In genomic region chr6:97557147-97557546, GRCm38 (mm10) we compare ENCODE assay signal across 16 mouse cellular contexts.
DNase-seq lines count a peak whose midpoint lies in the region; ATAC-seq lines count a peak whose summit lies in the region.
"Had no signal": no experiment of that assay in that cellular context is flagged by ENCODE, and none has a peak within 500 bp of the region (broad histone marks: within the 10 kb centered on the region; RNA-seq: fewer than 3 reads in every experiment).

No protein-coding gene starts in this region.

- H3K27me3 ChIP-seq in forebrain, embryonic 14.5 days (replicated peaks; ENCODE audit: control insufficient read depth, insufficient read depth, low read length): no peaks in the 10 kb centered on the region
- no peaks in the 10 kb centered on the region for H3K27me3 ChIP-seq in forebrain, embryonic 10.5 days (ENCODE audit: poor library complexity, severe bottlenecking)
- no peaks in the 10 kb centered on the region for H3K27me3 ChIP-seq in neural tube, embryonic 14.5 days (ENCODE audit: control insufficient read depth, insufficient read depth, low read length)
- H3K27me3 ChIP-seq in neural tube, embryonic 15.5 days (replicated peaks): no peaks in the 10 kb centered on the region
- H3K27me3 ChIP-seq in forebrain, embryonic 16.5 days (replicated peaks; ENCODE audit: control insufficient read depth, insufficient read depth, low read length): no peaks in the 10 kb centered on the region
- no peaks in the 10 kb centered on the region for H3K27me3 ChIP-seq in liver, embryonic 12.5 days (replicated peaks)
- no peaks in the 10 kb centered on the region for H3K27me3 ChIP-seq in kidney, embryonic 15.5 days
- H3K27me3 ChIP-seq: embryonic facial prominence, embryonic 12.5 days; midbrain, embryonic 13.5 days had no signal

- peak; percentile 54; the same call in 1 of the 2 replicates for ATAC-seq in forebrain, embryonic 14.5 days
- ATAC-seq in neural tube, embryonic 14.5 days (ENCODE audit: low read depth): no peak
- no peak for ATAC-seq in neural tube, embryonic 15.5 days (ENCODE audit: low FRiP score)
- peak; percentile 55 for ATAC-seq in forebrain, embryonic 16.5 days
- no peak for ATAC-seq in liver, embryonic 12.5 days
- ATAC-seq in kidney, embryonic 15.5 days (replicated peaks; ENCODE audit: low FRiP score): no peak
- ATAC-seq: activated CD4-positive, CD25-positive, alpha-beta regulatory T cell, adult 4 months; midbrain, embryonic 13.5 days had no signal

- no peak overlapping the region for H3K4me3 ChIP-seq in forebrain, embryonic 14.5 days (ENCODE audit: low read depth, low read length)
- no peak overlapping the region for H3K4me3 ChIP-seq in forebrain, embryonic 10.5 days
- no peak overlapping the region for H3K4me3 ChIP-seq in neural tube, embryonic 14.5 days (ENCODE audit: low read depth, low read length)
- H3K4me3 ChIP-seq in neural tube, embryonic 15.5 days (replicated peaks): no peak overlapping the region
- no peak overlapping the region for H3K4me3 ChIP-seq in forebrain, embryonic 16.5 days (replicated peaks; ENCODE audit: low read length)
- no peak overlapping the region for H3K4me3 ChIP-seq in liver, embryonic 12.5 days
- no peak overlapping the region for H3K4me3 ChIP-seq in kidney, embryonic 15.5 days (replicated peaks)
- H3K4me3 ChIP-seq: embryonic facial prominence, embryonic 12.5 days; layer of hippocampus, adult 2 months; midbrain, embryonic 13.5 days had no signal

- H3K4me1 ChIP-seq in forebrain, embryonic 14.5 days (ENCODE audit: control insufficient read depth, insufficient read depth, low read length): peaks cover 32% of the 10 kb centered on the region
- peaks cover 26% of the 10 kb centered on the region for H3K4me1 ChIP-seq in forebrain, embryonic 10.5 days
- peaks cover 25% of the 10 kb centered on the region for H3K4me1 ChIP-seq in neural tube, embryonic 14.5 days (ENCODE audit: control insufficient read depth, insufficient read depth, low read length)
- peaks cover 49% of the 10 kb centered on the region for H3K4me1 ChIP-seq in neural tube, embryonic 15.5 days
- H3K4me1 ChIP-seq in forebrain, embryonic 16.5 days (replicated peaks; ENCODE audit: control insufficient read depth, insufficient read depth, low read length): peaks cover 41% of the 10 kb centered on the region
- no peaks in the 10 kb centered on the region for H3K4me1 ChIP-seq in liver, embryonic 12.5 days
- H3K4me1 ChIP-seq in kidney, embryonic 15.5 days: no peaks in the 10 kb centered on the region
- H3K4me1 ChIP-seq: embryonic facial prominence, embryonic 12.5 days had no signal

- DNase-seq in forebrain, embryonic 14.5 days (ENCODE audit: low spot score): peak; percentile 67
- DNase-seq in forebrain, embryonic 10.5 days (ENCODE audit: extremely low spot score, low spot score): no peak
- DNase-seq in kidney, adult 11 months: no peak
- DNase-seq: kidney, adult 9 months; liver; lung, adult 2 months; thymus, adult 2 months had no signal

- H3K36me3 ChIP-seq in forebrain, embryonic 14.5 days (ENCODE audit: control insufficient read depth, insufficient read depth, low read length): no peaks in the 10 kb centered on the region
- H3K36me3 ChIP-seq in forebrain, embryonic 10.5 days (replicated peaks): no peaks in the 10 kb centered on the region
- H3K36me3 ChIP-seq in neural tube, embryonic 14.5 days (ENCODE audit: control insufficient read depth, insufficient read depth, low read length): no peaks in the 10 kb centered on the region
- no peaks in the 10 kb centered on the region for H3K36me3 ChIP-seq in neural tube, embryonic 15.5 days
- H3K36me3 ChIP-seq in forebrain, embryonic 16.5 days (ENCODE audit: control insufficient read depth, insufficient read depth): no peaks in the 10 kb centered on the region
- no peaks in the 10 kb centered on the region for H3K36me3 ChIP-seq in liver, embryonic 12.5 days
- no peaks in the 10 kb centered on the region for H3K36me3 ChIP-seq in kidney, embryonic 15.5 days
- H3K36me3 ChIP-seq: embryonic facial prominence, embryonic 12.5 days; midbrain, embryonic 13.5 days had no signal

- H3K27ac ChIP-seq in forebrain, embryonic 14.5 days (ENCODE audit: low read depth, low read length): peak overlapping the region; percentile 45
- H3K27ac ChIP-seq in forebrain, embryonic 10.5 days: no peak overlapping the region
- peak overlapping the region; percentile 40; the same call in 1 of the 2 replicates for H3K27ac ChIP-seq in neural tube, embryonic 14.5 days (ENCODE audit: low read depth, low read length)
- H3K27ac ChIP-seq in neural tube, embryonic 15.5 days (replicated peaks): no peak overlapping the region; the same call in 1 of the 2 replicates
- peak overlapping the region; percentile 61 for H3K27ac ChIP-seq in forebrain, embryonic 16.5 days (ENCODE audit: low read length)
- no peak overlapping the region for H3K27ac ChIP-seq in liver, embryonic 12.5 days
- no peak overlapping the region for H3K27ac ChIP-seq in kidney, embryonic 15.5 days
- H3K27ac ChIP-seq: embryonic facial prominence, embryonic 12.5 days; layer of hippocampus, adult 2 months; midbrain, embryonic 13.5 days had no signal

- WGBS in forebrain, embryonic 14.5 days: 69% methylated on average over 8 of the region's 8 CpGs
- 88% methylated on average over 8 of the region's 8 CpGs for WGBS in forebrain, embryonic 10.5 days
- WGBS in neural tube, embryonic 14.5 days: 66% methylated on average over 8 of the region's 8 CpGs
- WGBS in neural tube, embryonic 15.5 days: 60% methylated on average over 8 of the region's 8 CpGs
- WGBS in forebrain, embryonic 16.5 days: 52% methylated on average over 8 of the region's 8 CpGs
- 74% methylated on average over 8 of the region's 8 CpGs for WGBS in liver, embryonic 12.5 days (ENCODE audit: insufficient replicate concordance)
- WGBS in kidney, embryonic 15.5 days: 83% methylated on average over 8 of the region's 8 CpGs

- H3K9ac ChIP-seq in forebrain, embryonic 14.5 days (ENCODE audit: low read length): no peak overlapping the region
- no peak overlapping the region for H3K9ac ChIP-seq in neural tube, embryonic 14.5 days (replicated peaks; ENCODE audit: low read depth, low read length)
- H3K9ac ChIP-seq in neural tube, embryonic 15.5 days (replicated peaks): no peak overlapping the region
- no peak overlapping the region for H3K9ac ChIP-seq in forebrain, embryonic 16.5 days (replicated peaks; ENCODE audit: low read depth, low read length)
- no peak overlapping the region for H3K9ac ChIP-seq in liver, embryonic 12.5 days
- no peak overlapping the region for H3K9ac ChIP-seq in kidney, embryonic 15.5 days
- H3K9ac ChIP-seq: embryonic facial prominence, embryonic 12.5 days; midbrain, embryonic 13.5 days had no signal

- H3K9me3 ChIP-seq in forebrain, embryonic 14.5 days (replicated peaks; ENCODE audit: control insufficient read depth, low read length): no peaks in the 10 kb centered on the region
- H3K9me3 ChIP-seq in forebrain, embryonic 10.5 days: no peaks in the 10 kb centered on the region
- no peaks in the 10 kb centered on the region for H3K9me3 ChIP-seq in neural tube, embryonic 14.5 days (ENCODE audit: control insufficient read depth, low read length)
- no peaks in the 10 kb centered on the region for H3K9me3 ChIP-seq in neural tube, embryonic 15.5 days (replicated peaks)
- no peaks in the 10 kb centered on the region for H3K9me3 ChIP-seq in forebrain, embryonic 16.5 days (ENCODE audit: control insufficient read depth, low read length)
- no peaks in the 10 kb centered on the region for H3K9me3 ChIP-seq in liver, embryonic 12.5 days (replicated peaks)
- H3K9me3 ChIP-seq in kidney, embryonic 15.5 days (replicated peaks): no peaks in the 10 kb centered on the region
- H3K9me3 ChIP-seq: embryonic facial prominence, embryonic 12.5 days; midbrain, embryonic 13.5 days had no signal

- no peak overlapping the region for H3K4me2 ChIP-seq in forebrain, embryonic 14.5 days (ENCODE audit: low read length)
- no peak overlapping the region for H3K4me2 ChIP-seq in neural tube, embryonic 14.5 days (ENCODE audit: low read depth, low read length)
- H3K4me2 ChIP-seq in neural tube, embryonic 15.5 days: no peak overlapping the region
- H3K4me2 ChIP-seq in forebrain, embryonic 16.5 days (ENCODE audit: low read length): no peak overlapping the region
- no peak overlapping the region for H3K4me2 ChIP-seq in liver, embryonic 12.5 days
- no peak overlapping the region for H3K4me2 ChIP-seq in kidney, embryonic 15.5 days
- H3K4me2 ChIP-seq: embryonic facial prominence, embryonic 12.5 days; midbrain, embryonic 13.5 days had no signal

Comparison
In these comparisons a context has a peak if more than half of its experiments do, and no peak if none do; other contexts are left out.
1. H3K27ac ChIP-seq: peak in forebrain, embryonic 14.5 days (single experiment), neural tube, embryonic 14.5 days (single experiment) and forebrain, embryonic 16.5 days (single experiment); none in forebrain, embryonic 10.5 days (single experiment), neural tube, embryonic 15.5 days (single experiment), liver, embryonic 12.5 days (single experiment) and kidney, embryonic 15.5 days (single experiment).
2. ATAC-seq: peak in forebrain, embryonic 14.5 days (single experiment) and forebrain, embryonic 16.5 days (single experiment); none in neural tube, embryonic 14.5 days (single experiment), neural tube, embryonic 15.5 days (single experiment), liver, embryonic 12.5 days (single experiment) and kidney, embryonic 15.5 days (single experiment).